Mouse (Mus musculus) intestine, embryonic 15.5 days (tissue): Measurements from ENCODE around the gene Spesp1. TPM values are rescaled to one million over a fixed set of nuclear protein-coding genes. Genes with fewer than 3 reads are reported as not detected.

Experiments
- ATAC-seq: fragments of 200-750 bp; cut with Nextera tagmentation; 2 replicates; pipeline ENCODE4 v1.8.0; 2017; ENCODE audit warnings: moderate TSS enrichment, moderate library complexity
- H3K27ac ChIP-seq: fragments of 300-500 bp; sonication (generic); 2 replicates; pipeline ENCODE4 v1.5.1; 2015; ENCODE audit warnings: mild to moderate bottlenecking, inconsistent platforms
- H3K27me3 ChIP-seq: fragments of 300-500 bp; sonication (generic); replicated peaks from 2 replicates; pipeline ENCODE4 v1.6.1; 2015; ENCODE audit warnings: inconsistent platforms
- H3K36me3 ChIP-seq: fragments of 300-500 bp; sonication (generic); 2 replicates; pipeline ENCODE4 v1.6.1; 2015; ENCODE audit warnings: inconsistent platforms
- H3K4me1 ChIP-seq: fragments of 300-500 bp; sonication (generic); replicated peaks from 2 replicates; pipeline ENCODE4 v1.6.1; 2015; ENCODE audit warnings: inconsistent platforms
- H3K4me2 ChIP-seq: fragments of 300-500 bp; sonication (generic); replicated peaks from 2 replicates; pipeline ENCODE4 v1.6.1; 2015; ENCODE audit warnings: mild to moderate bottlenecking, inconsistent platforms
- H3K4me3 ChIP-seq: fragments of 300-500 bp; sonication (generic); replicated peaks from 2 replicates; pipeline ENCODE4 v1.5.1; 2015; ENCODE audit warnings: inconsistent platforms
- H3K9ac ChIP-seq: fragments of 300-500 bp; sonication (generic); 2 replicates; pipeline ENCODE4 v1.6.1; 2015; ENCODE audit warnings: inconsistent platforms
- H3K9me3 ChIP-seq: fragments of 300-500 bp; sonication (generic); 2 replicates; pipeline ENCODE4 v1.6.1; 2016; ENCODE audit warnings: inconsistent platforms
- WGBS: fragments of 180-500 bp; shearing (Covaris S2); methylation state at CpG from one replicate; pipeline ENCODE4 v1.1.7; 2015; 5-methylcytosine and 5-hydroxymethylcytosine counted together
- polyA plus RNA-seq: library from polyadenylated mRNA; unstranded; fragments of >200 nt; fragmentation: Nextera tagmentation; extraction: Ambion mirVana; gene quantifications from 2 replicates; pipeline ENCODE4 v1.2.1, GENCODE M21; 2015

The Spesp1 gene
- polyA plus RNA-seq, 1 experiment from 2014 or later = not detected

GRCm38 (mm10) chr9:62269161-62269560 lies 12.8 kb downstream of the Spesp1 start:
- no peak for ATAC-seq
- H3K4me2 ChIP-seq = no peak overlapping the region
- no peak overlapping the region for H3K27ac ChIP-seq
- no peaks in the 10 kb centered on the region for H3K27me3 ChIP-seq
- 88% methylated on average over 1 of the region's 1 CpGs for WGBS
- no peaks in the 10 kb centered on the region for H3K36me3 ChIP-seq
- no peak overlapping the region for H3K9ac ChIP-seq
- H3K4me1 ChIP-seq = 0 out of 2 replicates have a peak, but pooled peaks cover 2% of the 10 kb centered on the region
- no peaks in the 10 kb centered on the region for H3K9me3 ChIP-seq
- H3K4me3 ChIP-seq = no peak overlapping the region

GRCm38 (mm10) chr9:62265278-62265677 lies 16.7 kb downstream of the Spesp1 start:
- no peaks in the 10 kb centered on the region for H3K36me3 ChIP-seq
- no peak overlapping the region for H3K4me3 ChIP-seq
- H3K9ac ChIP-seq = no peak overlapping the region
- no peaks in the 10 kb centered on the region for H3K9me3 ChIP-seq
- H3K4me1 ChIP-seq = no peaks in the 10 kb centered on the region
- no peak overlapping the region for H3K4me2 ChIP-seq
- H3K27ac ChIP-seq = no peak overlapping the region
- no peaks in the 10 kb centered on the region for H3K27me3 ChIP-seq
- ATAC-seq = no peak
- WGBS = 71% methylated on average over 10 of the region's 10 CpGs

- H3K4me3 ChIP-seq = no peak overlapping the region
- no peak overlapping the region for H3K9ac ChIP-seq
- ATAC-seq = no peak
- 61% methylated on average over 5 of the region's 5 CpGs for WGBS
- no peak overlapping the region for H3K27ac ChIP-seq
- H3K9me3 ChIP-seq = no peaks in the 10 kb centered on the region
- H3K4me1 ChIP-seq = no peaks in the 10 kb centered on the region
- no peaks in the 10 kb centered on the region for H3K27me3 ChIP-seq
- H3K36me3 ChIP-seq = no peaks in the 10 kb centered on the region
- H3K4me2 ChIP-seq = no peak overlapping the region
These were observed 18.4 kb downstream of the Spesp1 start for GRCm38 (mm10) chr9:62263652-62264051.

- 81% methylated on average over 3 of the region's 3 CpGs for WGBS
- Histone ChIP-seq H3K9ac (no peak overlapping the region), H3K4me1 (peaks cover 3% of the 10 kb centered on the region; the same call in 1 of the 2 replicates), H3K4me3 (no peak overlapping the region), H3K4me2 (no peak overlapping the region), H3K36me3 (no peaks in the 10 kb centered on the region), H3K27me3 (no peaks in the 10 kb centered on the region), H3K27ac (no peak overlapping the region), H3K9me3 (no peaks in the 10 kb centered on the region)
- ATAC-seq = no peak
These were observed 20.6 kb downstream of the Spesp1 start for GRCm38 (mm10) chr9:62261406-62261805.

GRCm38 (mm10) chr9:62261006-62261405 lies 21.0 kb downstream of the Spesp1 start:
- Histone ChIP-seq H3K36me3 (no peaks in the 10 kb centered on the region), H3K4me3 (no peak overlapping the region), H3K9ac (no peak overlapping the region), H3K27ac (no peak overlapping the region), H3K4me2 (no peak overlapping the region), H3K27me3 (no peaks in the 10 kb centered on the region), H3K9me3 (no peaks in the 10 kb centered on the region), H3K4me1 (peaks cover 4% of the 10 kb centered on the region; the same call in 1 of the 2 replicates)
- WGBS = 89% methylated on average over 5 of the region's 5 CpGs
- ATAC-seq = no peak

GRCm38 (mm10) chr9:62258005-62258404 lies 24.0 kb downstream of the Spesp1 start:
- no peaks in the 10 kb centered on the region for H3K9me3 ChIP-seq
- ATAC-seq = no peak
- no peak overlapping the region for H3K9ac ChIP-seq
- H3K36me3 ChIP-seq = no peaks in the 10 kb centered on the region
- H3K27me3 ChIP-seq = no peaks in the 10 kb centered on the region
- WGBS = 91% methylated on average over 11 of the region's 11 CpGs
- no peak overlapping the region for H3K4me3 ChIP-seq
- no peak overlapping the region for H3K27ac ChIP-seq
- peaks cover 4% of the 10 kb centered on the region; the same call in 1 of the 2 replicates for H3K4me1 ChIP-seq
- H3K4me2 ChIP-seq = no peak overlapping the region

- H3K27me3 ChIP-seq = no peaks in the 10 kb centered on the region
- ATAC-seq = no peak
These were observed 26.0 kb downstream of the Spesp1 start for GRCm38 (mm10) chr9:62255896-62256576.

GRCm38 (mm10) chr9:62253736-62254443 lies 28.1 kb downstream of the Spesp1 start:
- Histone ChIP-seq H3K4me2 (no peak overlapping the region), H3K4me1 (peaks cover 4% of the 10 kb centered on the region; the same call in 1 of the 2 replicates), H3K9ac (no peak overlapping the region), H3K4me3 (no peak overlapping the region), H3K9me3 (no peaks in the 10 kb centered on the region), H3K36me3 (no peaks in the 10 kb centered on the region), H3K27me3 (no peaks in the 10 kb centered on the region), H3K27ac (no peak overlapping the region)
- 16% methylated on average over 3 of the region's 3 CpGs for WGBS
- no peak for ATAC-seq

More at GRCm38 (mm10) chr9:62255896-62256576, 26.0 kb downstream of the Spesp1 start:
- peaks cover 4% of the 10 kb centered on the region; the same call in 1 of the 2 replicates for H3K4me1 ChIP-seq
- no peak overlapping the region for H3K9ac ChIP-seq
- no peak overlapping the region for H3K4me2 ChIP-seq
- no peaks in the 10 kb centered on the region for H3K36me3 ChIP-seq
- WGBS = 62% methylated on average over 9 of the region's 9 CpGs
- 0 out of 2 replicates have a peak overlapping the region, but pooled peaks have one; percentile 22 for H3K27ac ChIP-seq
- no peak overlapping the region for H3K4me3 ChIP-seq
- no peaks in the 10 kb centered on the region for H3K9me3 ChIP-seq

GRCm38 (mm10) chr9:62250296-62250695 lies 31.7 kb downstream of the Spesp1 start:
- H3K27me3 ChIP-seq = no peaks in the 10 kb centered on the region
- ATAC-seq = no peak
- peaks cover 6% of the 10 kb centered on the region; the same call in 1 of the 2 replicates for H3K4me1 ChIP-seq
- H3K4me2 ChIP-seq = no peak overlapping the region
- no peak overlapping the region for H3K27ac ChIP-seq
- H3K36me3 ChIP-seq = no peaks in the 10 kb centered on the region
- no peak overlapping the region for H3K9ac ChIP-seq
- no peaks in the 10 kb centered on the region for H3K9me3 ChIP-seq
- H3K4me3 ChIP-seq = no peak overlapping the region
- WGBS = 87% methylated on average over 4 of the region's 4 CpGs

- Histone ChIP-seq H3K9me3 (no peaks in the 10 kb centered on the region), H3K4me3 (no peak overlapping the region), H3K27ac (0 out of 2 replicates have a peak overlapping the region, but pooled peaks have one; percentile 22), H3K9ac (no peak overlapping the region), H3K27me3 (0 out of 2 replicates have a peak, but pooled peaks cover 2% of the 10 kb centered on the region), H3K36me3 (no peaks in the 10 kb centered on the region), H3K4me2 (peak overlapping the region; percentile 12), H3K4me1 (peaks cover 16% of the 10 kb centered on the region)
- no peak; the same call in 1 of the 2 replicates for ATAC-seq
- 29% methylated on average over 4 of the region's 4 CpGs for WGBS
These were observed 35.5 kb downstream of the Spesp1 start for GRCm38 (mm10) chr9:62246380-62246942.

GRCm38 (mm10) chr9:62245612-62246379 lies 36.2 kb downstream of the Spesp1 start:
- Histone ChIP-seq H3K9ac (no peak overlapping the region), H3K9me3 (no peaks in the 10 kb centered on the region), H3K27me3 (0 out of 2 replicates have a peak, but pooled peaks cover 2% of the 10 kb centered on the region), H3K4me3 (no peak overlapping the region), H3K4me2 (peak overlapping the region; percentile 12), H3K4me1 (peaks cover 16% of the 10 kb centered on the region), H3K36me3 (no peaks in the 10 kb centered on the region), H3K27ac (0 out of 2 replicates have a peak overlapping the region, but pooled peaks have one; percentile 22)
- no peak for ATAC-seq
- WGBS = 27% methylated on average over 17 of the region's 17 CpGs
